Mouse (Mus musculus) liver, adult 10 weeks (tissue): ENCODE measurements around the gene C1qtnf7. TPM values are rescaled to one million over a fixed set of nuclear protein-coding genes. Genes with fewer than 3 reads are reported as not detected.

Experiments used
- polyA plus RNA-seq: library from polyadenylated mRNA; stranded (reverse); fragments of 350-450 nt; fragmentation: Illumina TruSeq; extraction: RNeasy Lipid Tissue Mini Kit (QIAGEN cat#74804); gene quantifications from one replicate; pipeline ENCODE4 v1.2.3, GENCODE M21; 2014; ENCODE audit warnings: low read depth, low replicate concordance

The C1qtnf7 gene
- polyA plus RNA-seq = 1.1 TPM

GRCm38 (mm10) chr5:43515401-43515976 is at the start of gene C1qtnf7:
Gene C1qtnf7 (plus strand): TSS chr5:43515538.

GRCm38 (mm10) chr5:43661997-43662961 is 146.9 kb downstream of the C1qtnf7 start, which contains the start of gene Cc2d2a:
Gene Cc2d2a (plus strand): TSS chr5:43662346.

Other genes starting within 250 kb of the C1qtnf7 start
- gene Cc2d2a, start 146.8 kb downstream of the C1qtnf7 start, polyA plus RNA-seq = 2.5 TPM